Mouse (Mus musculus) granulocyte monocyte progenitor cell, adult 5-6 weeks (primary cell): ENCODE data around the gene Igfbp7. TPM values are rescaled to one million over a fixed set of nuclear protein-coding genes. Genes with fewer than 3 reads are reported as not detected.
"Not testable (repeated sequence)": the region's sequence is repeated elsewhere in the genome, so short reads cannot be mapped to it uniquely, and the experiment has no call there.

Experiments used
- ATAC-seq: replicated peaks from 2 replicates; pipeline ENCODE4 v1.8.0; 2016; ENCODE audit warnings: mild to moderate bottlenecking, moderate TSS enrichment, inconsistent platforms; ENCODE audit not compliant: poor library complexity, severe bottlenecking
- total RNA-seq, 2 experiments: library from RNA; stranded (forward) in 1 of 2; stranded (reverse) in 1 of 2; fragments of 200-712, 200-1000 nt in 1 of 2; fragments of >200 nt in 1 of 2; fragmentation: Nextera tagmentation in 1 of 2; gene quantifications; 2 replicates each; pipeline ENCODE4 v1.2.3; 2014 to 2017

The Igfbp7 gene
- 4.6 TPM in 1 of 2 replicates, not detected in the other for total RNA-seq (2014; fragmentation: Nextera tagmentation)
- 1.4 TPM in 1 of 2 replicates, not detected in the other for total RNA-seq (2017)

- peak; percentile 95 for ATAC-seq
Measured at GRCm38 (mm10) chr5:77407341-77408298, at the start of gene Igfbp7. TSS of gene Igfbp7 (minus strand) at chr5:77408041.

GRCm38 (mm10) chr5:77452103-77452502 lies 44.3 kb upstream of the Igfbp7 start:
- peak; percentile 68 for ATAC-seq

- no peak for ATAC-seq
Measured at GRCm38 (mm10) chr5:77449531-77449930, 41.7 kb upstream of the Igfbp7 start.

- no peak for ATAC-seq
Measured at GRCm38 (mm10) chr5:77445431-77445830, 37.6 kb upstream of the Igfbp7 start.

- 0 out of 2 replicates have a peak, but pooled peaks have one; percentile 30 for ATAC-seq
Measured at GRCm38 (mm10) chr5:77443889-77444573, 36.2 kb upstream of the Igfbp7 start.

GRCm38 (mm10) chr5:77442856-77443623 lies 35.2 kb upstream of the Igfbp7 start:
- ATAC-seq = no peak

GRCm38 (mm10) chr5:77436308-77436707 lies 28.5 kb upstream of the Igfbp7 start:
- no peak for ATAC-seq

GRCm38 (mm10) chr5:77434060-77434459 lies 26.2 kb upstream of the Igfbp7 start:
- ATAC-seq = no peak

- no peak for ATAC-seq
Measured at GRCm38 (mm10) chr5:77433561-77433960, 25.7 kb upstream of the Igfbp7 start.

GRCm38 (mm10) chr5:77433119-77433518 lies 25.3 kb upstream of the Igfbp7 start:
- no peak for ATAC-seq

- ATAC-seq = no peak
Measured at GRCm38 (mm10) chr5:77432446-77432845, 24.6 kb upstream of the Igfbp7 start.

- no peak for ATAC-seq
Measured at GRCm38 (mm10) chr5:77431068-77431467, 23.2 kb upstream of the Igfbp7 start.

GRCm38 (mm10) chr5:77430471-77430870 lies 22.6 kb upstream of the Igfbp7 start:
- ATAC-seq = no peak

GRCm38 (mm10) chr5:77430049-77430448 lies 22.2 kb upstream of the Igfbp7 start:
- no peak for ATAC-seq

GRCm38 (mm10) chr5:77428526-77428925 lies 20.7 kb upstream of the Igfbp7 start:
- no peak for ATAC-seq

- ATAC-seq = no peak
Measured at GRCm38 (mm10) chr5:77427986-77428385, 20.1 kb upstream of the Igfbp7 start.

- ATAC-seq = peak; percentile 33; the same call in 1 of the 2 replicates
Measured at GRCm38 (mm10) chr5:77425721-77426500, 18.1 kb upstream of the Igfbp7 start.

- not testable (repeated sequence) for ATAC-seq
Measured at GRCm38 (mm10) chr5:77419537-77419936, 11.7 kb upstream of the Igfbp7 start.

- no peak for ATAC-seq
Measured at GRCm38 (mm10) chr5:77416058-77416457, 8.2 kb upstream of the Igfbp7 start.

- ATAC-seq = no peak
Measured at GRCm38 (mm10) chr5:77408530-77408929, 689 bp upstream of the Igfbp7 start.
